Mouse (Mus musculus): ENCODE results near the gene Nmral1.

Gene Nmral1

DNA sequence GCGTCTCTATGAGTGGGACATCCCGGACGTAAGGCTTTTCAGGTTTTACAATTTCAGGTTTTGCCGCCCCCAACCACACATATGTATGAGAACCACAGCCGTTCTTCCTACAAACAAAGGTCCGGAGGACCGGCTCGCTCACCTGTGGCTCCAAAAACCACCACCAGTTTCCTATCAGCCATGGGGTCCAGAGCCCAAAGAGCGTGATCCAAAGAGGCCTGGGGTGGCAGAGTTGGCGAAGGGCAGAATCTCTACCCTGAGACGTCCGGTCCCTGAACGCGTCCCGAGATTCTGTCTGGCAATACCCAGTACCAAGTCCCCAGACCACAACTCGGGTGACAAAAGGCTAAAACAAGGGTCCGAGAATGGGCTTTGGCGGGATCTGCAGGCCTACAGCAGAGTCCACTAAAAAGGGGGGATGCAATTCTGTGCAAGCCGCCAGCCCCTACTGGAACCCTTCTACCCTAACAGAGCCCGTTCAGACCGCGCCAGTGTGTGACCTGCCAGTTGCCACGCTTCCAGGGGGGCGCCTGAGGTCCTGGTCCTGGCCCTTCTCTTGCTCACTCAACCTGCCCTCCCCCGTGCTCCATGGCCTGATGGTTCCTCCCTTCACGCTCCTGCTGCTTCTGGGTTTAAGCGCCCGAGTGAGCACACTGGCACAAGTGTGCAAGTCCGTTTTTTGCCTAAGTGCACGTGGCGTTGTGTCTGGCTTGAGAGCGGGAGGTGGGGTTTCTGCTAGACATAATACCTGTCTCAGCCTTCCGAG lies at the start of gene Nmral1:
Nmral1 (minus strand) TSS at position 604 of the 766 bp plus-strand sequence.
- peak; percentile 89 for DNase-seq (ENCODE audit: low spot score)

DNA sequence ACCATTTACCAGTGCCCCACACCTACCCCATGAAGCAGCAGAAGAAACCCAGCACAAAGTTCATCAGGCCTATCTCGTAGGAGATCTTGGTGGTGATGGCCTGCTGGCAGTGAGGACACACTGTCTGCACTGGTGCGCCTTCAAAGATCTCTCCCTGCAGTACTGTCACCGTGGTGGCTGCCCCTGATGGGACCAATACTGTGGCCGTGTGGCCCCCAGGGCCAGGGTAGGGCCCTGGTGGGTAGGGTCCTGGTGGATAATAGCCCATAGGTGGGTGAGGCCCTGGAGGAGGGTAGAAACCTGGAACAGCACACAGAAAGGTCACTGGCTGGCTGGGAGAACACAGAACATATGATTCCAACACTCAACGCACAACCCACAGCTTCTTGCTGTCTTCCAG lies 49.6 kb upstream of the Nmral1 start:
- DNase-seq (ENCODE audit: low spot score), result no peak

DNA sequence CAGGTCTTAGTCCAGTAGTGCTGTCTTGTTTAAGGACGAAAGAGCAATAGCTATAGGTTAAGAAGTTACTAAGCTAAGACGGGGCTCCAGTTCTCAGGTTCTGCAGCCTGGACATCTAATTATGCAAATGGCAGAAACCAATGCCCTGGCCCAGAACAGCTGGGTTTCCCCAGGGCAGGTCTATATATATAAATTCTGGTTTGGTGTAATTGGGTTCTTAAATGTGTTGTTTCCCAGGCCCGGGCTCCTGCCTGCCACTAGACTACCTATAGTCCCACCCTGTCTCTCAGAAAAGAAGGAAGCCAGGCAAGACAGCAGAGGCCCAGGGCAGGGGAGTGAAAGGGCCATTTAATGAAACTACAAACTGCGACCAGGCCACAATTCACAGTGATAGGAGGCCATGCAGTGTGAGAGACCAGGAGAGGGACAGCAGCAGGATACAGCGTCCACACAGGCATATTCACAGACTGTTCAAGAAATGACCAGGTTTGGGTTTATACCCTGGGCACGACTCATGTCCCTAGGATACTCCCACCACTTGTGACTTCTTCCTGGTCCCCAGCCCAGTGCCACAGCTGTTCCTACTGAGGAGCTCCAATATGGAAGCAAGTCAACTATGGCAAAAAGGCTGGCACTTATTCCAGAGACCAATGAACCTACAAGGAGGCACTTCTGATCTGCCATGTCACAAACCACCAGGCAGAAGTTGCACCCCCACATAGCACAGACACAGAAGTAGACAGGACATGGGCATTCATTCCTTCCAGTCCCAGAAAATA lies 48.0 kb upstream of the Nmral1 start:
- DNase-seq (ENCODE audit: low spot score), result no peak

DNA sequence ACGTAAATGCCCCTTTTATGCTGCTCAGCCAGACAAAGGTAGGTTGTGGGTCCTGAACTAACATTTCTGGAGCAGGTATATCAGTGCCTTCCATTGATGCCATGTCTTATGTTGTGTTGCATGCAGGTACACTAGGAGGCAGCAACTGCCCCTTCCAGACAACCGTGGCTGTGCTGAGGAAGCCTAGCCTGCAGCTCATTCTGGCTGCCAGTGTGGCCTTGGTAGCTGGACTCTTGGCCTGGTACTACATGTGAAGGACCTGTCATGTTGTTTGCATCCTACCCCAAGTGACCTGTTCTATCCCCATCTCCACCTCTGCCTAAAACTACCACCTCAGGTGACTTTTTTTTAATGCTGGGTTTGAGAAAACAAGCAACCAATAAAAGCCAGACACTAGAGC lies 46.7 kb upstream of the Nmral1 start:
- DNase-seq (ENCODE audit: low spot score), result no peak

DNA sequence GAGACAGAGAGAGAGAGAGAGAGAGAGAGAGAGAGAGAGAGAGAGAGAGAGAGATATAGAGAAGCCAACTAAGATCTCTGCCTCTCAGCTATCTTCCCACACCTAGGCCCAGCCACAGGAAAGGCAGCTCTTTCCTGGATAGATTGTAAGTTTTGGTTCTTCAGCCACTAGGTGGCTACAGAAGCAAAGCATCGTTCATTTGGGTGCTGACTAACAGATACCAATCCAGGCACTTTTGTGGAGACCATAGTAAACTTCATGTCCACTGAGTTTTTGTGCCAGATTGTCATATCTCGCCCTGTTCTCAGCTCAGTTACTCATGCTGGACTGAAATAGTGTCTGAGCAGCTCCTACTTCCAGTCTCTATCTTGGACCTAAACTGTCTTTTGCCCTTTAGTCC lies 44.1 kb upstream of the Nmral1 start:
- DNase-seq (ENCODE audit: low spot score), result peak; percentile 65

DNA sequence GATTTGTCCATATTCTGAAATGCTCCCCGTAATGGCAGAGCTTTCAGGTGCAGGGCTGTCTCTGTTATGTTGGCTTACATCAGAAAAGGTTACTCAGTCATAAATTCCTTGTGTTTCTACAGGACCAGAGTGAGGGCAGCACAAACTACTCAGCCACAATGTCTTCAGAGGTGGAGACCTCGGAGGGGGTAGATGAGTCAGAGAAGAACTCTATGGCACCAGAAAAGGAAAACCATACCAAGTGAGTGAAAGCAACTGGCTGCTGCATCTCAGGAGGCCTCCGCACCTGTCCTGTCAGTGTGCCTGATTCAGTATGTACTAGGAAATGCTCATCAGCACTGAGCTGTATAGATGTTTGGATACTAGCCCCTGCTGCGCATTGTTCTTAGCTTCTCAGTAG lies 43.3 kb upstream of the Nmral1 start:
- DNase-seq (ENCODE audit: low spot score), result no peak

DNA sequence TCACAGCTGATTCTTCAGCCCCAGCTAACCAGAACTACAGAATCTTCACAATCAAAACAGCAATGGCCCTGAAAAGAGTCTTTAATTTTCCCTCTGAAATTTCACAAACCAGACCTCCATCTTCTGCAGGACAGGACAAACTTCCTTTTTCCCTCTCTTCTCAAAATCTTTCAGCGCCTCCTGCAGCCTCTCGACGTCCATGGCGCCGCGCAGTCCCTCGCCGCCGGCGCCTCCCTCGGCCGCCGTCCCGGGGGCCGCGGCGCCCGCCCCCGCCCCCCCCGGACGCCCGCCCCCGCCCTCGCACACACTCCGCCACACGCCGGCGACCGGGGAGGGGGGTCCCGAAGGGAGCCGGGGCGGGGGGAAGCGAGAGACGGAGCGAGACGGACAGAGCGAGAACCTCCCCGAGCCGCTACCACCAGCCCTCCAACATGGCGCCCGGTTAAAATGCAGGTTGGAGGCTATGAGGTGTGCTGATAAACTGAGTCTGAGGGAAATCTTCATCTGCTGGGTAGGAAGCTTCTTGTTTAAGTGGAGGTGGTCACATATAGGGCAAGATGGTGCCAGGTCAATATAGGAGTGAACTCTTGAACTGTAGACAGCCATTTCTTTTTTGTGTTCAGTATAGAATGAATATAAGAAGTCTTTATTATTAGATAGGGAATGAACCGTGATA lies 37.6 kb upstream of the Nmral1 start:
- peak; percentile 43 for DNase-seq (ENCODE audit: low spot score)

DNA sequence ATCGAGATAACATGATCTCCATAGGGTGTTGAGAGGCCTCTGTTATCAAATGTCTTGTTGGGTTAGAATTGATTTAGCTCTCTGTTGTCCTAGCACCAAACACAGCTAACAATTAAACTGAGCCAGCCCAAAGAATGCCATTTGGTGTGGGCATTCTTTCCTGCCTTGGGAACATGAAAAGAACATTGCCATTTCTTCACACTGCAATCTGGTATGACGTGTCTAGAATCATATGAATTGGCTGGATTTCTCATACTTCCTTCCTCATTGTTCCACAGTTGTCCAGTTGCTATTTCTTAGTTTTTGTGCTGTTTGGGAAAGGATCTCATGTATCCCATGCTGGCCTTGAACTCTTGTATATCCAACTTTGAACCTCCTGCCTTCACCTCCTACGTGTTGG lies 34.9 kb upstream of the Nmral1 start:
- no peak for DNase-seq (ENCODE audit: low spot score)

DNA sequence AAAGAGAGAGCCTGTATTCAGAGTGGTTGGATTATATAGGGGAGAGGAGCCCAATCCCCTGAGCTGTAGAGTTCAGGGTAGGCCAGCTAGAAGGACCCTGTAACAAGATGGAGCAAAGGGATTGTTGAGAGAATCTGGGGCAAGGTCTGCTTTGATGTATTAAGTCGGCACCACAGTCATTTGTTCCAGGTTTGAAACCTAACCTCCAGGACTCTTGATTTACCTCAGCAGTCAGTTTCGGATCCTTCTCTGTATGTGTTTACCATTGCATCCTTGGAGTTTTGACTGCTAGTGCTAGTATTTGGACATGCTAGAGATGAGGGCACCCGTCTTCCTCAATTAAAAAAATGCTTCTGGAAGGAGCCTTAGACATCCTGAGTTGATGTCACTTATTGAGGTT lies 33.0 kb upstream of the Nmral1 start:
- no peak for DNase-seq (ENCODE audit: low spot score)

DNA sequence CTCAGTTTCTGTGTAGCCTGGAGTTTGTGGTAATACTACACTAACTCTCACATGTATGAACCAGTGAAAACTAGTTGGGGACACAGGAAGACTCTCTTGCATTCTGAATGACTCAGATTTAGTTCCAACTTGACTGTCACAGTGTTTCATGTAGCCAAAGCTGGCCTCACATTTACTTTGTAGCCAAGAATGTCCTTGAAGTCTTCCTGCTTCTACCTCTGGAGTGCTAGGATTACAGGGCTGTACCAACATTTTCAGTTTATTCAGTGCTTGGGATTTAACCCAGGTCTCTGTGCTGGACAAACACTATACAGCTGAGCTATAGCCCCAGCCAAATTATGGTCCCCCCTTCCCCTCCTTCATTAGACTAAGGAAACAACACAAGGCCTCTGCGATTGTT lies 23.0 kb upstream of the Nmral1 start:
- no peak for DNase-seq (ENCODE audit: low spot score)

DNA sequence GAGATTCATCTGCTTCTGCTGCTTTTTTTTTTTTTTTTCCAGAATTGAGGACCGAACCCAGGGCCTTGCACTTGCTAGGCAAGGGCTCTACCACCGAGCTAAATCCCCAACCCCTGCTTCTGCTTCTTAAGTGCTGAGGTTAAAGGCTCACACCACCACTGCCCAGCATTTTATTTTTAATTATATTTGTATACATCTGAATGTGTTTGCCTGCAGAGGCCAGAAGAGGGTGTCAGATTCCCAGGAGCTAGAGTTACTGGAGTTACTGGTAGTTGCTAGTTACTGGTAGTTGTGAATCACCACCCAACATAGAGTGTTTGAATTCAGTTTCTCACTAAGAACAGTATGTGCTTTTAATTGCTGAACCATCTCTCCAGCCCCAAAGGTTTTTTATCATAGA lies 20.8 kb upstream of the Nmral1 start:
- no peak for DNase-seq (ENCODE audit: low spot score)

DNA sequence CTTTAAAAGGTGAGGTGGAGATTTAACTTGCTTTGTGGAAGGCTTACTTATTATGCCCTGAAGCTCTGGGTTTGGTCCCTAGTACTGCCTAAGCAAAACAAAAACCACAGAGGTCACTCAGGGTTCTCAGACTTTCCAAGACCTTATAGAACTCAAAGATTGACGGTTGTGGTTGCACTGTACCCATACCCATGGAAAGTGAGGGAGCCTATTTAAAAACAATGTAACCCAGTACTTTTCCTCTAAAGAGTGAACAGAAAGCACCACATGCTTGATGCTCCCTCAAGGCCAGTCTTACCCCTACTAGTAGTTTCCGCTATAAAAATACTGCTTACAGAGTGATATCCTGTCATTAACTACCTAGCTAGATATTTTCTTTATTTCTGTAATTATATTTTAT lies 17.1 kb upstream of the Nmral1 start:
- DNase-seq (ENCODE audit: low spot score), result no peak

DNA sequence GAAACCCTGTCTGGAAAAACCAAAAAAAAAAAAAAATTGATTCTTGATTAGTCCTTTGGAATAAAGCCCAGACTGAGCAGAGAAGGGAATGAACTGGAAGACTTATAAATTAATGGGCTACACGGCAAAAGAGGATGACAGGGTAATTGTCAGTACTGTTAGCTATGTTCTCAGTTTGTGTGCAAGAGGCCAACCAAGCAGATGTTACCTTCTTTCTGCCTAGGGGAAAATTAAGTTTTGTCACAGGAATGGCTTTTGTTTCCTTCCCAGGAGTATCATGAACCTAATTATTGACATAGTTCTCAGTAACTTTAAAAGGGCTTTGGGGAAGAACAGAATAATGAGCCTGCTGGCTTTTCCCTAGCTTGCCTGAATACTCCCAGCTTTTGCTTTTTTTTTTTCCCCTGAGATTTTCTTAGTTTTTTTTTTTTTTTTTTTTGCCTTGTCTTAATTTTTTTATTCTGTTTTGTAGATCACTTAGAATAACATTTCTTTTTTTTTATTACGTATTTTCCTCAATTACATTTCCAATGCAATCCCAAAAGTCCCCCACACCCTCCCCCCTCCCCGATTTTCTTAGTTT lies 11.7 kb upstream of the Nmral1 start:
- DNase-seq (ENCODE audit: low spot score), result no peak

DNA sequence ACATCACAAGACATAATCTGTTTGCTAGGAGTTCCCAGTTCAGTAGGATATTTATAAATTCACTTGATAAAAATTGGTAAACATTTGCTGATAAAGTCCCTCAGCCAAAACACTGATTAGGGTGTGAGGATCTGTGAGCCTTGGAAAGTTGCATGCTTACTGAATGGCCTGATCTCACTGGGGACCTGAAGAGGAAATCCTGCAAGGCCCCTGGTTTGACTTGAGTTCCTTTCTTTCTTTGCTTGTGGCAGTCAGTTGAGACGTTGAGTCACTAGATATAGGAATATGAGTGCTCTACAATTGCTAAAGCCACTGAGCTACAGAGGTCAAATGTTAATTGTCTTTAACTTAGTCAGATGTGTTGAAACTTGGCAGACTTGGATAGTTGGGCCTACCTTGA lies 8.8 kb upstream of the Nmral1 start:
- no peak for DNase-seq (ENCODE audit: low spot score)

DNA sequence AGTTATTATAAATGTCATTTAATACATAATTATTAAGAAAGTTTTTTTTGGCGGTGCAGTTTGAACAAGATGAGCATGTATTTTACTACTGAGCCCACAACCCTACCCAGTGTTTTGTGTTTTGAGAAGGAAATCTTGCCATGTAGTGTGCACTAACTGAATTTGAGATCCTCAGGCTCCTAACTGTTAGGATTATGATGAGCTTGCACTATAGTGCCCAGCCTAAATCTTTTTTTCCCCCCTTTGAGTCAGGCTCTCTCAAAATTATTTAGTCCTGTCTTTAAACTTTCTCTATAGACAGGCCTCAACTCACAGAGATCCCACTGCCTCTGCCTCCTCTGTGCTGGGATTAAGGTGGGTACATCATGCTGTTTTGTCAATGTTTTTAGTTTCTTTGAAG lies 8.4 kb upstream of the Nmral1 start:
- no peak for DNase-seq (ENCODE audit: low spot score)

DNA sequence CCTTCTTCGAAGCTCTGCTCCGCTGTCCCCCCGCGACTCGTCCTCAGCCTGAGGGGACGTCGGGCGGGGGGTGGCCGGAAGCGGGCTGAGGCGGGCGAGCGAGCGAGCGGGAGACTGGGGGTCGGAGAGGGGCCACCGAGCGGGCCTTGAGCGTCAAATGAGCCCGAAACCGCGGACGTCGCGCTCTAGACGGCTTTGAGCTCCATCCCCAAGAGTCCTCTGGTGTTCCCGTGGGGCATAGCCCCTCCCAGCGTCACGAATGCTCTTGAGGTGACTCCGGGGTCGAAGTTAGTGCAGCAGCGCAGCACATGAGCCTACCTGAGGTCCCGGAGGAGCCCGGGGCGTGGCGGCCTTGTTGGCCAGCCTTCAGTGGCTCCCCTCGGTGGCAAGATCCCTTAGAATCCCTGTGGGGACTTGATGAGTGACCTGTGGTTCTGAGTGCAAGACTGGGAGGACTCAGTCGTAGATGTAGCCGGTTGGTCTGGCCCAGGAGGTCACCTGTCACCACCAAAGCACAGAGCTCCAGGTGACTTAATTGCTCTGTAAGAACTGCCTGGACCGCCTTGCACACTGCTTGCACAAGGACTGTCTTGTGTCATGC lies 7.5 kb upstream of the Nmral1 start:
- no peak for DNase-seq (ENCODE audit: low spot score)

DNA sequence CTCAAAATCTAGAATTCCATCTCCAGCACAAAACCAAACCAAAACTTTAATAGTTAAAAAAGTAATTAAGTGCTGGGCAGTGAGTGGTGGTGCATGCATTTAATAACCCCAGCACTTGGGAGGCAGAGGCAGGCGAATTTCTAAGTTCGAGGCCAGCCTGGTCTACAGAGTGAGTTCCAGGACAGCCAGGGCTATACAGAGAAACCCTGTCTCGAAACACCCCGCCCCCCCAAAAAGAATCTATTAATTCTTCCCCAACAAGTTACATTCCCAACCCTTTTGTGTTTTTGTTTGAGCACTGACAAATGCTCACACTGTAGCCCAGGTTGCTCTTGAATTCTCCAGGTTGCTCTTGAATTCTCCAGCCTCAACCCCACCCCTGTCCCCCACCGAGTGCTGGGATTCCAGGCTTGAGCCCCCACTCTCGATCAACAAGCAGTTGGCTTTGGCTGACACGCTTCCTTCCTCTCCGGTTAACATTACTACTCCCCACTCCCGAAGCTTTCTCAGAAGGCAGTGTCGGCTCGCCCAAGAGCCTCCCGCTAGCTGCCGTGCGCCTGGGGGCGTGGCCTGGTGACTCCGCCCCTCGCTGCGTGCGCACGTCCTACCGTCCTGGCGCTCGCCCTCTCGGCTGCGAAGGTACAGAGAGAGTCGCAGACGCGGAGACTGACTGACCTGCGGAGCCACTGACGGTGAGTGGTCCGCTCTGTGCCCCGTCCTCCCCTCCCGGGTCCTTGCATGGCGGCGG lies 6.8 kb upstream of the Nmral1 start, which contains the start of gene Hmox2:
Hmox2 (plus strand) TSS at position 582 of the 748 bp plus-strand sequence.
- peak; percentile 98 for DNase-seq (ENCODE audit: low spot score)

DNA sequence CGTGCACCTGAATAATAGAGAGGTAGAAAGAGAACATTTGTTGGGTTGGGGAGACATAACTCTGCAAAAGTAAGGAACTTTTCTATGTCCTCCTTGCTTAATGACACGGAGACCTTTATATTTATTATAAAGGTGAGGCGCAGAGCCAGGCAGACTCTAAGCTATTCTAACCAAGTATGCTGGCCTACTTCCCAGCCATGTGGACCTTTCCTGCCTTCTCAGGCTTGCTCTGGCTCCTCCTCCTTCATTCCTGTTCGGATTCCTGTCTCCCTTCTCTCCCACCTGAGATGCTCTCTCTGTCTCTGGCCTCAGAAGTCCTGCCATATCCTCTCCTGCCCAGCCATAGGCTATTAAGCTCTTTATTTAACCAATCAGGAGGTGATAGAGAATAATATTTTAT lies 6.1 kb upstream of the Nmral1 start:
- DNase-seq (ENCODE audit: low spot score), result no peak

DNA sequence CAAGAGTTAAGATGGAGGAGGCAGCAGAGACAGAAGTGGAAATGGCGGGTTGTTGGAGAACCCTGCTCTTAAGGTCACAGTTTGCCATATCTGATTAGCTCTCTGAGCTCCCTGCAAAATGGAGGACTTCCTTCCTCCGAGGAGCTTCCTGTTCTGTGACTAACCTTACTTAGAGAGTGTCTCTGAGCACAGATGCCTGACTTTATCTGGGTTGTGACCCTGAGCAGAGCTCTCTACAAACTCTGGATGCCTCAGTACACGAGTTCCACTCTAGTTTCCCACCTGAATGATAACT lies 3.7 kb upstream of the Nmral1 start:
- no peak for DNase-seq (ENCODE audit: low spot score)

DNA sequence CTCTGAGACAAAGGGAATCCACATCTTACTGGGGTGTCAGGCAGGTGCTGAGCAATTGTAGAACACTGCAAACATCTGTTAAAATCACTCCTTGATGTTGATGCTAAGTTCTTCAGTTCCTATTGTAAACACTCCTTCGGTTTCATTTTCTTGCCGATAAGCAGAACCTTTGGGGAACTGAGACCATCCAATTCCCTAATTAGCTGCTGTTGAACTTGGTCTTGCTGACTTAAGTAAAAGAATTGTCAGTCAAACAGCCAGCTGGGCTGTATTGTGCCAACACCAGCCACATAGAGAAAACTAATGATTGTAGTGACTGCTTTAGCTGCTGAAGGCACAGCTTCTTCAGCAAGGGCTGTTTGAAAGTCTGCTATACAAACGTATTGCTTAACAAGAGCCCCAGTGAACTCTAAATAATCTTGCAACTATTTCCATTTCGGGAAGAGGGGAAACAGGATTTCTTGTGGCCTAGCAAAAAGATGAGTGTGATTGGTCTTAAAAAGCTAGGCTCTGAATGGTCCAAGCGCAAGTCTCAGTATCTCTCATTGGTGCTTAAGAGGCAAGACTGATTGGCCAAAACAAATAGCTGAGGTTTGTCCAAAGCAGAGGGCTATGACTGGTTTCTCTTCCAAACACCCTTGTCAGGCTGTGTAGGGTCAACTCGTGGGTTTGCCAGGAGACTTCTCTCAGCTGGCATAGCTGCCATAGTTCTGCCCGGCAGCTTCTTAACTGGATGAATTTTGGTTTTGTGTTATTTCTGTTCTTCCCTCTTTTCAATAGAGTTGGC lies 3.2 kb upstream of the Nmral1 start:
- no peak for DNase-seq (ENCODE audit: low spot score)

DNA sequence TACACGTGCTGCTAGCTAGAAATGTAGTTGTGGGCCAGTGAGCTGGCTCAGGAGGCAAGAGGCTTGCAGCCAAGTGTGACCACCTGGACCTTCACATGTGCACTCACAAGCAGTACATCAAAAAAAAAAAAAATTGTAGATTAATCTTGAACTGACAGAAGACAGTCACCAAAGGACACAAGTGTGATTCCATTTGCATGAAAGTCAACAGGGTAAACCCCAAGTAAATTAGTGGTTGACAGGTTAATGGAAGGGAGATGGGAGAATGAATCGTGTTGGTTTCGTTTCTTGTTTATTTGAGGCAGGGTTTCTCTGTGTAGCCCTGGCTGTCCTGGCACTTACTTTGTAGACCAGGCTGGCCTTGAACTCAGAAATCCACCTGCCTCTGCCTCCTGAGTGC lies 1.3 kb downstream of the Nmral1 start:
- DNase-seq (ENCODE audit: low spot score), result no peak

All from embryo, embryonic 10 days (tissue).